Mouse (Mus musculus) embryonic facial prominence, embryonic 11.5 days (tissue): Measurements from ENCODE around the gene Fam19a1. TPM values are rescaled to one million over a fixed set of nuclear protein-coding genes. Genes with fewer than 3 reads are reported as not detected.
"Not testable (repeated sequence)": the region's sequence is repeated elsewhere in the genome, so short reads cannot be mapped to it uniquely, and the experiment has no call there.

ENCODE experiments used
- ATAC-seq: fragments of 200-750 bp; cut with Nextera tagmentation; replicated peaks from 2 replicates; pipeline ENCODE4 v1.8.0; 2017; ENCODE audit warnings: low read depth; ENCODE audit not compliant: insufficient number of reproducible peaks, low FRiP score, low TSS enrichment
- DNase-seq: peaks from one replicate; pipeline ENCODE4 v3.0.0-alpha.2; 2015; ENCODE audit warnings: low spot score
- H3K27ac ChIP-seq: fragments of 300-500 bp; sonication (generic); replicated peaks from 2 replicates; pipeline ENCODE4 v1.5.1; 2014; ENCODE audit warnings: mild to moderate bottlenecking, low read depth, low read length, control low read depth
- H3K27me3 ChIP-seq: fragments of 300-500 bp; sonication (generic); 2 replicates; pipeline ENCODE4 v1.6.1; 2014; ENCODE audit warnings: mild to moderate bottlenecking, low read length, moderate library complexity, mixed read lengths; ENCODE audit not compliant: control insufficient read depth, insufficient read depth
- H3K36me3 ChIP-seq: fragments of 300-500 bp; sonication (generic); replicated peaks from 2 replicates; pipeline ENCODE4 v1.6.1; 2014; ENCODE audit warnings: low read depth, mild to moderate bottlenecking, low read length, moderate library complexity, mixed read lengths; ENCODE audit not compliant: control insufficient read depth, insufficient read depth
- H3K4me1 ChIP-seq: fragments of 300-500 bp; sonication (generic); 2 replicates; pipeline ENCODE4 v1.6.1; 2014; ENCODE audit warnings: low read length, mixed read lengths; ENCODE audit not compliant: control insufficient read depth, insufficient read depth
- H3K4me2 ChIP-seq: fragments of 300-500 bp; sonication (generic); 2 replicates; pipeline ENCODE4 v1.6.1; 2014; ENCODE audit warnings: low read depth, mild to moderate bottlenecking, control low read depth, low read length, moderate library complexity
- H3K4me3 ChIP-seq: fragments of 300-500 bp; sonication (generic); 2 replicates; pipeline ENCODE4 v1.5.1; 2014; ENCODE audit warnings: low read depth, low read length, control low read depth
- H3K9ac ChIP-seq: fragments of 300-500 bp; sonication (generic); replicated peaks from 2 replicates; pipeline ENCODE4 v1.6.1; 2014; ENCODE audit warnings: mild to moderate bottlenecking, control low read depth, low read length
- H3K9me3 ChIP-seq: fragments of 300-500 bp; sonication (generic); replicated peaks from 2 replicates; pipeline ENCODE4 v1.6.1; 2016; ENCODE audit warnings: mild to moderate bottlenecking, low read length, inconsistent platforms, mixed read lengths; ENCODE audit not compliant: control insufficient read depth
- WGBS: fragments of 180-500 bp; shearing (Covaris S2); extraction: QIAGEN DNeasy Blood & Tissue Kit; methylation state at CpG from one replicate; pipeline ENCODE4 v1.1.7; 2014; 5-methylcytosine and 5-hydroxymethylcytosine counted together
- polyA plus RNA-seq: library from polyadenylated mRNA; unstranded; fragments of >200 nt; fragmentation: Nextera tagmentation; extraction: Ambion mirVana; gene quantifications from 2 replicates; pipeline ENCODE4 v1.2.1, GENCODE M21; 2014

Fam19a1 gene
- polyA plus RNA-seq, 1 experiment from 2014 or later = 0.63 TPM

DNA sequence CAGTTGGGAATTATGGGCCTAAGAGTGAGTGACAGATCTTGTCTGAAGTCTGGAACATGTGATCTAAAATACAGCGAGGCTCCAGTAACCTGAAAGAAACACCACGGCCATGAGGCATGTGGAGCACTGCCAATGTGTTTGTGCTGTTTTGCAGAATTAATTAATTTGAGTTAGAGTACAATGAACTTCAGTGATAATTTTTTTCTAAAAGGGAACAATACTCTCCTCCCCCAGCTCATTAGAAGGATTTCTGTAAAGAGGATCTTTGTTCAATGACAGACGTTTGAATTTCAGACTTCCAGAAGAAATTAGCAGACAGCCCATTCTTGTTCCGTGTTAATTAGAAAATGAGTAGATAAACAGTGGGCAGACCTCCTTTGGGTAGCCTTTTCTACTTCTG is 70.4 kb downstream of the Fam19a1 start:
- DNase-seq (no peak), ATAC-seq (no peak)
- H3K4me1 ChIP-seq = no peaks in the 10 kb centered on the region
- H3K27me3 ChIP-seq = no peaks in the 10 kb centered on the region
- no peak overlapping the region for H3K4me3 ChIP-seq
- no peak overlapping the region for H3K27ac ChIP-seq
- H3K9me3 ChIP-seq = no peaks in the 10 kb centered on the region
- H3K4me2 ChIP-seq = no peak overlapping the region
- no peak overlapping the region for H3K9ac ChIP-seq
- no peaks in the 10 kb centered on the region for H3K36me3 ChIP-seq
- WGBS = 59% methylated on average over 4 of the region's 4 CpGs

- 80% methylated on average over 2 of the region's 2 CpGs for whole genome bisulfite sequencing
- Histone ChIP-seq H3K4me2 (no peak overlapping the region), H3K4me1 (no peaks in the 10 kb centered on the region), H3K36me3 (no peaks in the 10 kb centered on the region), H3K27me3 (no peaks in the 10 kb centered on the region), H3K27ac (no peak overlapping the region), H3K4me3 (no peak overlapping the region), H3K9ac (no peak overlapping the region), H3K9me3 (no peaks in the 10 kb centered on the region)
- DNase-seq = no peak
- ATAC-seq = no peak
Observed at GRCm38 (mm10) chr6:96186517-96186916, 73.6 kb downstream of the Fam19a1 start.

DNA sequence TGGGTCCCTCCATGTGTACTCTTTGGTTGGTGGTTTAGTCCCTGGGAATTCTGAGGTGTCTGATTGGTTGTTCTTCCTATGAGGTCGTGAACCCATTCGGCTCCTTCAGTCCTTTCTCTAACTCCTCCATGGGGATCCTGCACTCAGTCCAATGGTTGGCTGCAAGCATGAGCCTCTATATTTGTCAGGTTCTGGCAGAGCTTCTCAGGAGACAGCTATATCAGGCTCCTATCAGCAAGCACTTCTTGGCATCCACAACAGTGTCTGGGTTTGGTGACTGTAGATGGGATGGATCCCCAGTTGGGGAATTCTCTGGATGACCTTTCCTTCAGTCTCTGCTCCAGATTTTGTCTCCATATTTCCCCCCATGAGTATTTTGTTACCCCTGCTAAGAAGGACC is 86.0 kb downstream of the Fam19a1 start:
- not testable (repeated sequence) for H3K4me1 ChIP-seq, H3K4me3 ChIP-seq, DNase-seq, H3K36me3 ChIP-seq, H3K27me3 ChIP-seq, ATAC-seq, H3K9ac ChIP-seq, H3K27ac ChIP-seq, H3K9me3 ChIP-seq, H3K4me2 ChIP-seq
- WGBS = 93% methylated on average over 2 of the region's 2 CpGs

DNA sequence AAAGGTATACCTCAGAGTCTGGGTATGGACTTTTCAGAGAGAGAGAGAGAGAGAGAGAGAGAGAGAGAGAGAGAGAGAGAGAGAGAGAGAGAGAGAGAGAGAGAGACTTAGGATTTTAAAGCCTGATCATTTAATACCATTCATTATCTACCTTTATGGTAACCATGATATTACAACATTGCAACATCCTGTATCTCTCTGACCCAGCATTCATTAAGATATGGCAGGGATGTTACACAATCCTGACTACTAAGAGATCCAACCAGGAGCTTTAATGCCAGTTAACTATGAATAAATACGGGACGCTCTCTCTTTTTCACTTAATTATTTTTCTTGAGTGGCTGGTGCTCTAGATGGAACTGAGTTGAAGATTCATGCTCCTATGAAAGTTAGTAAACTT is 92.4 kb downstream of the Fam19a1 start:
- Histone ChIP-seq H3K4me3 (no peak overlapping the region), H3K4me2 (no peak overlapping the region), H3K36me3 (no peaks in the 10 kb centered on the region), H3K9ac (no peak overlapping the region), H3K27me3 (no peaks in the 10 kb centered on the region), H3K4me1 (no peaks in the 10 kb centered on the region), H3K27ac (no peak overlapping the region), H3K9me3 (no peaks in the 10 kb centered on the region)
- DNase-seq (no peak), ATAC-seq (no peak)
- WGBS = 91% methylated on average over 2 of the region's 2 CpGs

DNA sequence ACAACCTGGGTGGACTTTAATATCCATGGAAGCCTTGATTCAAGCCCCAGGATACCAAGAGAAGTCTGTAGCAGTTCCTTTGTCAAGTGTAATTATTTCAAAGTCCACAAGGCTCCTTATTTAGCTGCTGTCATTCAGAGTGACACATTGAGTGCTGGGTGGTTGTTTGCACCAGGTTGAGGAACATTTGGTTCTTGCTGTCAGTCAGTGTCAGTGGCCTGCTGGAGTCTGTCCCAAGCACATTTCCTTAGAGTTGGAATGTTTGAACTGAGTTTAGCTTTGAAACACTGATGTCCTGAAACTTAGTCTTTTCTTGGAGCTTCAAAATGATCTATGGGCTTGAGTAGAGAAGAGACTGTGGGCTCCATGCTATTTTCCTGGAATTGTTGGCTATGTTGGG is 121.9 kb downstream of the Fam19a1 start:
- ATAC-seq (no peak), DNase-seq (no peak)
- no peaks in the 10 kb centered on the region for H3K4me1 ChIP-seq
- no peak overlapping the region for H3K9ac ChIP-seq
- H3K36me3 ChIP-seq = no peaks in the 10 kb centered on the region
- no peak overlapping the region for H3K4me2 ChIP-seq
- H3K9me3 ChIP-seq = no peaks in the 10 kb centered on the region
- no peak overlapping the region for H3K27ac ChIP-seq
- H3K27me3 ChIP-seq = no peaks in the 10 kb centered on the region
- H3K4me3 ChIP-seq = no peak overlapping the region

- no peak for DNase-seq
- no peak overlapping the region for H3K4me2 ChIP-seq
- no peaks in the 10 kb centered on the region for H3K4me1 ChIP-seq
- no peak overlapping the region for H3K27ac ChIP-seq
- H3K27me3 ChIP-seq = no peaks in the 10 kb centered on the region
- ATAC-seq = no peak
- H3K9me3 ChIP-seq = no peaks in the 10 kb centered on the region
- H3K4me3 ChIP-seq = no peak overlapping the region
- H3K36me3 ChIP-seq = no peaks in the 10 kb centered on the region
- WGBS = 85% methylated on average over 3 of the region's 3 CpGs
- no peak overlapping the region for H3K9ac ChIP-seq
Observed at GRCm38 (mm10) chr6:96244320-96244719, 131.4 kb downstream of the Fam19a1 start.

GRCm38 (mm10) chr6:96252001-96252400 is 139.0 kb downstream of the Fam19a1 start:
- ATAC-seq = no peak
- Histone ChIP-seq H3K4me2 (no peak overlapping the region), H3K4me1 (no peaks in the 10 kb centered on the region), H3K4me3 (no peak overlapping the region), H3K27ac (no peak overlapping the region), H3K9ac (no peak overlapping the region), H3K27me3 (no peaks in the 10 kb centered on the region), H3K36me3 (no peaks in the 10 kb centered on the region), H3K9me3 (no peaks in the 10 kb centered on the region)
- WGBS = 32% methylated on average over 3 of the region's 3 CpGs
- DNase-seq = no peak

DNA sequence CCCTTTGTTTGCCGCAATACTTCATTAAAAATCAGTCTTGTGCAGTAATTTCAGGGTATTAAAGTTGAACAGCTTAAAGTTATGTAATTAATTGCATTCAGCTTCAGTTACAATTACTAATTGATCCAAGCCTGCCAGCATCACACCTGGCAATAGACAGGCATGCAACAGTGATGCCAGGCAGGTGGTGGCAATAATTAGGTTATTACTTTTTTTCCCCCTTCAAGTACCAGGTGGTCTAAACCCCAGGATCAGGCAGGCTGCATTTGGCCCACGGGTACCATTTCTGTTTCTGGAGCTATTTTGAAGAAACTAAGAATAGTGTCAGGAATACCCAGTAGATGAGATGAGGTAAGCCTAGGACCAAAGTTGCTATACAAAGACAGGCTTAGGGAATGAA is 141.9 kb downstream of the Fam19a1 start:
- no peak overlapping the region for H3K4me2 ChIP-seq
- no peak overlapping the region for H3K9ac ChIP-seq
- no peaks in the 10 kb centered on the region for H3K36me3 ChIP-seq
- no peak overlapping the region for H3K4me3 ChIP-seq
- 77% methylated on average over 2 of the region's 2 CpGs for WGBS
- no peak overlapping the region for H3K27ac ChIP-seq
- H3K4me1 ChIP-seq = no peaks in the 10 kb centered on the region
- no peaks in the 10 kb centered on the region for H3K27me3 ChIP-seq
- no peak for ATAC-seq
- no peak for DNase-seq
- no peaks in the 10 kb centered on the region for H3K9me3 ChIP-seq

DNA sequence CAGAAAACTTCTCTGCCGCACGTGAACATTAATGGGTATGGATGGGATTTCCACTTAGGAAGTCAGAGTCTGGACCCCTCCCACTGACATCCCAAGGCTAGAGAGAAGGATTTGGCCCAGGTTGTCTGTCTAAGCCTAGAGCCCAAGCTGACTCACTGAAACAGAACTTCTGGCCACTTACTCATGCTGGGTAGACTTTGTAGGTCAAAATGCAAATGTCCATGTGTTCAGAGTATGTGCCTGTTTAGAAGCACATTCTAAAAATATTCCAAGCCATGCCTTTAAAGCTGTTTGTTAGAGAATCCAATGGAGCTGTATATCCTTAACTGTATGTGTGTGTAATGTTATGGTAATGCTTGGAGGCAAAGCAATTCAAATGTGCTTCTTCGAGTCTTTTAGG is 145.7 kb downstream of the Fam19a1 start:
- no peak overlapping the region for H3K4me3 ChIP-seq
- WGBS = 91% methylated on average over 3 of the region's 3 CpGs
- no peak overlapping the region for H3K9ac ChIP-seq
- no peaks in the 10 kb centered on the region for H3K27me3 ChIP-seq
- no peak overlapping the region for H3K4me2 ChIP-seq
- ATAC-seq (no peak), DNase-seq (no peak)
- H3K27ac ChIP-seq = no peak overlapping the region
- H3K36me3 ChIP-seq = no peaks in the 10 kb centered on the region
- H3K4me1 ChIP-seq = no peaks in the 10 kb centered on the region
- no peaks in the 10 kb centered on the region for H3K9me3 ChIP-seq
